ENCODE assay signal across 34 mouse cellular contexts in genomic region chr10:117683734-117684037, GRCm38 (mm10).
"Had no signal": no experiment of that assay in that cellular context is flagged by ENCODE, and none has a peak within 500 bp of the region (broad histone marks: within the 10 kb centered on the region; RNA-seq: fewer than 3 reads in every experiment).

No protein-coding gene starts in this region.

- DNase-seq: heart, postnatal 10 days; heart, postnatal 14 days; heart, postnatal 36 days; heart, postnatal 4 days; kidney, adult 11 months; kidney, adult 18-20 months; kidney, adult 2 months; kidney, adult 8-10 months; kidney, adult 9 months; kidney, postnatal 14 days; kidney, postnatal 25 days; kidney, postnatal 36 days; kidney, postnatal 4 days; layer of hippocampus, adult 9-11 months; layer of hippocampus, postnatal 36 days had no signal

- ATAC-seq: hindbrain, embryonic 16.5 days; hindbrain, postnatal 0 days; inflammation-experienced regulatory T-cells, adult 6 months; intestine, embryonic 15.5 days; intestine, embryonic 16.5 days; intestine, postnatal 0 days had no signal

- H3K4me1 ChIP-seq: heart, embryonic 10.5 days; heart, embryonic 12.5 days; heart, embryonic 13.5 days; heart, embryonic 15.5 days; hindbrain, embryonic 10.5 days; hindbrain, embryonic 12.5 days; hindbrain, embryonic 13.5 days; hindbrain, embryonic 15.5 days; intestine, embryonic 15.5 days; kidney, embryonic 15.5 days had no signal

- H3K9me3 ChIP-seq: heart, embryonic 10.5 days; heart, embryonic 12.5 days; heart, embryonic 13.5 days; heart, embryonic 15.5 days; hindbrain, embryonic 10.5 days; hindbrain, embryonic 12.5 days; hindbrain, embryonic 13.5 days; hindbrain, embryonic 15.5 days; intestine, embryonic 15.5 days; kidney, embryonic 15.5 days had no signal

- H3K4me3 ChIP-seq: heart, embryonic 10.5 days; heart, embryonic 12.5 days; heart, embryonic 13.5 days; heart, embryonic 15.5 days; hindbrain, embryonic 10.5 days; hindbrain, embryonic 12.5 days; hindbrain, embryonic 13.5 days; hindbrain, embryonic 15.5 days; intestine, embryonic 15.5 days; kidney, embryonic 15.5 days; layer of hippocampus, adult 2 months had no signal

- H3K27ac ChIP-seq: heart, embryonic 10.5 days; heart, embryonic 13.5 days; heart, embryonic 15.5 days; hindbrain, embryonic 10.5 days; hindbrain, embryonic 12.5 days; hindbrain, embryonic 13.5 days; hindbrain, embryonic 14.5 days; hindbrain, embryonic 15.5 days; hindbrain, postnatal 0 days; intestine, embryonic 15.5 days; kidney, embryonic 15.5 days; kidney, postnatal 0 days; layer of hippocampus, adult 2 months had no signal

- H3K27me3 ChIP-seq: heart, embryonic 15.5 days; hindbrain, embryonic 12.5 days; hindbrain, embryonic 13.5 days; hindbrain, embryonic 15.5 days; intestine, embryonic 15.5 days; kidney, embryonic 15.5 days had no signal

- H3K4me2 ChIP-seq: heart, embryonic 11.5 days; heart, embryonic 12.5 days; heart, embryonic 13.5 days; heart, embryonic 15.5 days; hindbrain, embryonic 12.5 days; hindbrain, embryonic 13.5 days; hindbrain, embryonic 14.5 days; hindbrain, embryonic 15.5 days; intestine, embryonic 15.5 days; kidney, embryonic 15.5 days had no signal

- H3K9ac ChIP-seq: heart, embryonic 12.5 days; heart, embryonic 13.5 days; heart, embryonic 15.5 days; hindbrain, embryonic 12.5 days; hindbrain, embryonic 13.5 days; hindbrain, embryonic 14.5 days; hindbrain, embryonic 15.5 days; intestine, embryonic 15.5 days; kidney, embryonic 15.5 days had no signal
